Comparison of ENCODE assay signal across 13 mouse cellular contexts in genomic region chr10:53915719-53916118, GRCm38 (mm10).
"Had no signal": no experiment of that assay in that cellular context is flagged by ENCODE, and none has a peak within 500 bp of the region (broad histone marks: within the 10 kb centered on the region; RNA-seq: fewer than 3 reads in every experiment).

No protein-coding gene starts in this region.

- H3K4me3 ChIP-seq: hindbrain, embryonic 12.5 days; intestine, embryonic 15.5 days; layer of hippocampus, adult 2 months; limb, embryonic 13.5 days; neural tube, embryonic 13.5 days had no signal

- H3K27ac ChIP-seq: hindbrain, embryonic 12.5 days; intestine, embryonic 15.5 days; layer of hippocampus, adult 2 months; limb, embryonic 13.5 days; liver, embryonic 14.5 days; neural tube, embryonic 13.5 days had no signal

- H3K9ac ChIP-seq: hindbrain, embryonic 12.5 days; intestine, embryonic 15.5 days; limb, embryonic 13.5 days; liver, embryonic 14.5 days; neural tube, embryonic 13.5 days had no signal

- H3K27me3 ChIP-seq: hindbrain, embryonic 12.5 days; intestine, embryonic 15.5 days; limb, embryonic 13.5 days; neural tube, embryonic 13.5 days had no signal

- H3K4me2 ChIP-seq: hindbrain, embryonic 12.5 days; intestine, embryonic 15.5 days; limb, embryonic 13.5 days; neural tube, embryonic 13.5 days had no signal

- H3K9me3 ChIP-seq: hindbrain, embryonic 12.5 days; intestine, embryonic 15.5 days; limb, embryonic 13.5 days; neural tube, embryonic 13.5 days had no signal

- H3K36me3 ChIP-seq: hindbrain, embryonic 12.5 days; intestine, embryonic 15.5 days; neural tube, embryonic 13.5 days had no signal

- DNase-seq: kidney, adult 9 months; kidney, postnatal 36 days; left cerebral cortex, postnatal 4 days; lung, adult 18-20 months; lung, postnatal 14 days; right cerebral cortex, adult 18-20 months; thymus, postnatal 36 days had no signal

- H3K4me1 ChIP-seq: hindbrain, embryonic 12.5 days; limb, embryonic 13.5 days; neural tube, embryonic 13.5 days had no signal
